Mouse (Mus musculus): ENCODE measurements around the gene Gapvd1. TPM values are rescaled to one million over a fixed set of nuclear protein-coding genes. Genes with fewer than 3 reads are reported as not detected.
A peak's percentile ranks its signal among the peaks of the same experiment; 100 is the strongest.

The Gapvd1 gene
- total and polyA plus RNA-seq, 2 experiments, result 10.6 to 32.4 TPM

DNA sequence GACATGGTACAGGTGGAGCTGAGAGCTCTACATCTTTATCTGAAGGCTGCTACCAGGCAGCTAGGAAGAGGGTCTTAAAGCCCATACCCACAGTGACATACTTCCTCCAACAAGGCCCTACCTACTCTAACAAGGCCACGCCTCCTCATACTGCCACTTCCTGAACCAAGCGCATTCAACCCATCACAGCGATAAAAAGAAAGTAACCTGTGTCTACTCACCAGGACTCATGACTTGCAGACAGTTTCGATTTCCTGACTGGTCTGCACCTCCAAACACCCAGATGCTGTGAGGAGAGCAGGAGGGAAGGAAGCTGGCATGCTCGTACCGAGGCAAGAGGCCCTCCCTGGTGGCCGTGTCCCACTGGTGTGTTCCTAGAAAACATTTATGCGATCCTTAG is 35.2 kb upstream of the Gapvd1 start:
- no peak for DNase-seq (ENCODE audit: extremely low read depth, low read depth, low spot score)
- Histone ChIP-seq H3K9ac (ENCODE audit: low read depth, low read length) (no peak overlapping the region), H3K79me2 (ENCODE audit: control insufficient read depth, insufficient read depth, low read length) (no peaks in the 10 kb centered on the region), H3K4me3 (ENCODE audit: insufficient read depth, low read depth, low read length) (no peak overlapping the region), H3K27me3 (ENCODE audit: control insufficient read depth, insufficient read depth, low read length) (no peaks in the 10 kb centered on the region), H3K36me3 (ENCODE audit: control insufficient read depth, insufficient read depth, low read length) (peaks cover 1% of the 10 kb centered on the region), H3K27ac (replicated peaks; ENCODE audit: insufficient read depth, low read depth, low read length) (no peak overlapping the region), H3K4me1 (ENCODE audit: control insufficient read depth, insufficient read depth, low read length) (no peaks in the 10 kb centered on the region)
- WGBS, result 94% methylated on average over 8 of the region's 8 CpGs
- TF ChIP-seq CTCF (IDR thresholded peaks at IDR 0.05; ENCODE audit: low read depth, low read length), result no peak
- TF ChIP-seq POLR2A (IDR thresholded peaks at IDR 0.05; ENCODE audit: extremely low read depth, insufficient read depth, low read length), result no peak

DNA sequence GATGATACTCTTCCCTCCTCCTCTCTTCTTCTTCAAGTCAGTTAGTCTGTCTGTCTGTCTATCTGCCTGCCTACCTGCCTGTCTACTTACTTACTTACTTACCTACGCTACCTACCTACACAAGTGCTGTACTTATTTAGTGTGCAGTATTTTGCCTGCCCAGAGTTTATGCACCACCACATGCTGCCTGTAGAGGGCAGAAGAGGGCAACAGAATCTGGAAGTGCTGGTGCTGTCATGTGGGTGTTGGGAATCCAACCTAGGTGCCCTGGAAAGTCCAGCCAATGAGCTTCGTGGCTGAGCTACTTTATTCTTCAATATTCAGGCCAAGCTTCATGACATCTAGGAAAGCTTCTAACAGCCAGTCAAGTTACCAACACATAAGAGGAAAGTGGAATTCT is 29.1 kb upstream of the Gapvd1 start:
- no peak overlapping the region for H3K27ac ChIP-seq (replicated peaks; ENCODE audit: insufficient read depth, low read depth, low read length)
- 54% methylated on average over 2 of the region's 2 CpGs for WGBS
- no peak overlapping the region for H3K9ac ChIP-seq (ENCODE audit: low read depth, low read length)
- H3K36me3 ChIP-seq (ENCODE audit: control insufficient read depth, insufficient read depth, low read length), result peaks cover 4% of the 10 kb centered on the region; the same call in 1 of the 2 replicates
- no peaks in the 10 kb centered on the region for H3K79me2 ChIP-seq (ENCODE audit: control insufficient read depth, insufficient read depth, low read length)
- DNase-seq (ENCODE audit: extremely low read depth, low read depth, low spot score), result peak; percentile 52
- no peaks in the 10 kb centered on the region for H3K27me3 ChIP-seq (ENCODE audit: control insufficient read depth, insufficient read depth, low read length)
- H3K4me1 ChIP-seq (ENCODE audit: control insufficient read depth, insufficient read depth, low read length), result no peaks in the 10 kb centered on the region; the same call in 1 of the 2 replicates
- TF ChIP-seq POLR2A (IDR thresholded peaks at IDR 0.05; ENCODE audit: extremely low read depth, insufficient read depth, low read length) (no peak), CTCF (IDR thresholded peaks at IDR 0.05; ENCODE audit: low read depth, low read length) (peak; percentile 84)
- H3K4me3 ChIP-seq (ENCODE audit: insufficient read depth, low read depth, low read length), result no peak overlapping the region

DNA sequence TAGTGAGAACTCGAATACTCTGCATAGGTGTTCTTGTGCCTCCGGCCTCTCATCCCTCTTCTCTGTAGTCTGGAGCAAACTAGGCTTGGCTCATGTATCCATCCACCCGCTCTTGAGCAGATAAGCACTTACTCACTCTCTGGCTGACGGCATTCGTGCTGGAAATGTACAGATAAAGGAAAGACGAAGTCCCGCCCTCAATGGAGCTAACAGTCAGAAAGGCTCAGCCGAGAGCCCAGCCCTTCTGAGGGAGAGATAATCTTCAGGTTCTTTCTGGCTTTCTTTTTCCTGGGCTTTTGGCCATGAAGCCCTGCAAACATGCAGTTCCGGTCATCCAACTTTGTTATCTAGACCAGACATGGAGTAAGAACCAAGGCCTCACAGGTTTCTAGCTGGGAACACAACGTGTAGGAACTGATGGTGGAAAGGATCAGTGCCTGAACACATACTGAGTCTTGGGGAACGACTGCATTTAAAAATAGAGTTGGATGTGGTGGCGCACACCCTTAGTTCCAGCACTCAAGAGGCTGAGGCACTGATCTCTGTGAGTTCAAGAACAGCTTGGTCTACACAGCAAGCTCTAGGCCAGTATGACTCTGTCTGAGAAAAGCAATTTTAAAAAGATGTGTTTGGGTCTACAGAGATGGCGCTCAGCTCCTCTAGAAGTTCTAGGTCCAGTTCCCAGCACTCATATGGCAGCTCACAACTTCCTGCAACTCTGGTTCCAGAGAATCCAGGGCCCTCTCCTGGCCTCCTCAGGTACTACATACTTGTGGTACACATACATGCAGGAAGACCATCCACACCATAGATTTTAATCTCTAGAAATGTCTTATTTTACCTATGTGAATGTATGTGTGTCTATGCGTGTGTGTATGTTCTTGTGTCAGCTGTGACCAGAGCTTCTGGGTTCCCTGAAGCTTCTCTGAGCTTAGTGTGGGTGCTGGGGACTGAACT is 28.3 kb upstream of the Gapvd1 start:
- Histone ChIP-seq H3K27ac (replicated peaks; ENCODE audit: insufficient read depth, low read depth, low read length) (no peak overlapping the region), H3K36me3 (ENCODE audit: control insufficient read depth, insufficient read depth, low read length) (peaks cover 5% of the 10 kb centered on the region), H3K79me2 (ENCODE audit: control insufficient read depth, insufficient read depth, low read length) (no peaks in the 10 kb centered on the region), H3K4me3 (ENCODE audit: insufficient read depth, low read depth, low read length) (no peak overlapping the region), H3K9ac (ENCODE audit: low read depth, low read length) (no peak overlapping the region), H3K27me3 (ENCODE audit: control insufficient read depth, insufficient read depth, low read length) (no peaks in the 10 kb centered on the region), H3K4me1 (ENCODE audit: control insufficient read depth, insufficient read depth, low read length) (no peaks in the 10 kb centered on the region; the same call in 1 of the 2 replicates)
- no peak for DNase-seq (ENCODE audit: extremely low read depth, low read depth, low spot score)
- TF ChIP-seq POLR2A (IDR thresholded peaks at IDR 0.05; ENCODE audit: extremely low read depth, insufficient read depth, low read length) (no peak), CTCF (IDR thresholded peaks at IDR 0.05; ENCODE audit: low read depth, low read length) (no peak)
- WGBS, result 91% methylated on average over 14 of the region's 14 CpGs

DNA sequence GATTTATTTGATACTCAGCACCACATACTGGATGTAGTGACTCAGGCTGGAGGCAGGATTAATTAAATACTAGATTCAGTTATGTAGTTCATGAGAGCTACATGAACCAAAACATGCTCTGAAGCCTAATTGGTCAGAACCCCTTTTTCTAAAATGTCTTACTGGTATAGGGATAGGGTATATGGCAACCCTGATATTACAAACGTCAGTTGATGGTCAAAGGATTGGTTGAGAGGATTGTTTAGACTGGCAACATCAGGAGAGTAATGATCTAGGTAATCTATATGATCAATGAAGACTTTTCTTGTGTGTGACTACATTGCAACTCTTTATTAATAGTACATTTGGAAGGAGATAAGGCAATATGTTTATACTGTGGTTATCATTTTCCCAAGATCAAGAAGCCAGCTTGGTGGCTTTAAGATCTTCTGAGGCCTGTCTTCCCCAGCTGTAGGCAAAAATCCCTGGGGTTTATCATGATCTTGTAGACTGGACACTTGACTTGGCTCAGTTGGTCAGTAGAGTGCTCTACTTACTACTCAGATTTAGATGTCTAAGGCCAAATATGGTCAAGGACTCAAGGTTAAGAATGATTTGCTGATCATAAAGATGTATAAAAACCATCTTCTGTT is 22.3 kb upstream of the Gapvd1 start:
- Histone ChIP-seq H3K27me3 (ENCODE audit: control insufficient read depth, insufficient read depth, low read length) (no peaks in the 10 kb centered on the region), H3K36me3 (ENCODE audit: control insufficient read depth, insufficient read depth, low read length) (peaks cover 56% of the 10 kb centered on the region), H3K4me1 (ENCODE audit: control insufficient read depth, insufficient read depth, low read length) (peaks cover 22% of the 10 kb centered on the region), H3K79me2 (ENCODE audit: control insufficient read depth, insufficient read depth, low read length) (peaks cover 11% of the 10 kb centered on the region), H3K9ac (ENCODE audit: low read depth, low read length) (no peak overlapping the region), H3K27ac (replicated peaks; ENCODE audit: insufficient read depth, low read depth, low read length) (no peak overlapping the region), H3K4me3 (ENCODE audit: insufficient read depth, low read depth, low read length) (no peak overlapping the region)
- peak; percentile 50 for DNase-seq (ENCODE audit: extremely low read depth, low read depth, low spot score)
- WGBS, result 16% methylated on average over 1 of the region's 1 CpGs
- TF ChIP-seq POLR2A (IDR thresholded peaks at IDR 0.05; ENCODE audit: extremely low read depth, insufficient read depth, low read length) (no peak), CTCF (IDR thresholded peaks at IDR 0.05; ENCODE audit: low read depth, low read length) (no peak)

- Histone ChIP-seq H3K27me3 (ENCODE audit: control insufficient read depth, insufficient read depth, low read length) (no peaks in the 10 kb centered on the region), H3K4me3 (ENCODE audit: insufficient read depth, low read depth, low read length) (peak overlapping the region; percentile 50), H3K36me3 (ENCODE audit: control insufficient read depth, insufficient read depth, low read length) (peaks cover 56% of the 10 kb centered on the region), H3K9ac (ENCODE audit: low read depth, low read length) (peak overlapping the region; percentile 54), H3K79me2 (ENCODE audit: control insufficient read depth, insufficient read depth, low read length) (peaks cover 18% of the 10 kb centered on the region), H3K27ac (replicated peaks; ENCODE audit: insufficient read depth, low read depth, low read length) (no peak overlapping the region), H3K4me1 (ENCODE audit: control insufficient read depth, insufficient read depth, low read length) (peaks cover 28% of the 10 kb centered on the region)
- DNase-seq (ENCODE audit: extremely low read depth, low read depth, low spot score), result no peak
- TF ChIP-seq POLR2A (IDR thresholded peaks at IDR 0.05; ENCODE audit: extremely low read depth, insufficient read depth, low read length) (no peak), CTCF (IDR thresholded peaks at IDR 0.05; ENCODE audit: low read depth, low read length) (no peak)
- WGBS, result 32% methylated on average over 6 of the region's 6 CpGs
These were observed 19.5 kb upstream of the Gapvd1 start for GRCm38 (mm10) chr2:34774493-34774892.
